Mouse (Mus musculus): ENCODE results near the gene Hfe. TPM values are rescaled to one million over a fixed set of nuclear protein-coding genes. Genes with fewer than 3 reads are reported as not detected.
"Not testable (repeated sequence)": the region's sequence is repeated elsewhere in the genome, so short reads cannot be mapped to it uniquely, and the experiment has no call there.

The Hfe gene
- total RNA-seq, 2 experiments from 2014 or later, result 14.7 to 24.7 TPM

DNA sequence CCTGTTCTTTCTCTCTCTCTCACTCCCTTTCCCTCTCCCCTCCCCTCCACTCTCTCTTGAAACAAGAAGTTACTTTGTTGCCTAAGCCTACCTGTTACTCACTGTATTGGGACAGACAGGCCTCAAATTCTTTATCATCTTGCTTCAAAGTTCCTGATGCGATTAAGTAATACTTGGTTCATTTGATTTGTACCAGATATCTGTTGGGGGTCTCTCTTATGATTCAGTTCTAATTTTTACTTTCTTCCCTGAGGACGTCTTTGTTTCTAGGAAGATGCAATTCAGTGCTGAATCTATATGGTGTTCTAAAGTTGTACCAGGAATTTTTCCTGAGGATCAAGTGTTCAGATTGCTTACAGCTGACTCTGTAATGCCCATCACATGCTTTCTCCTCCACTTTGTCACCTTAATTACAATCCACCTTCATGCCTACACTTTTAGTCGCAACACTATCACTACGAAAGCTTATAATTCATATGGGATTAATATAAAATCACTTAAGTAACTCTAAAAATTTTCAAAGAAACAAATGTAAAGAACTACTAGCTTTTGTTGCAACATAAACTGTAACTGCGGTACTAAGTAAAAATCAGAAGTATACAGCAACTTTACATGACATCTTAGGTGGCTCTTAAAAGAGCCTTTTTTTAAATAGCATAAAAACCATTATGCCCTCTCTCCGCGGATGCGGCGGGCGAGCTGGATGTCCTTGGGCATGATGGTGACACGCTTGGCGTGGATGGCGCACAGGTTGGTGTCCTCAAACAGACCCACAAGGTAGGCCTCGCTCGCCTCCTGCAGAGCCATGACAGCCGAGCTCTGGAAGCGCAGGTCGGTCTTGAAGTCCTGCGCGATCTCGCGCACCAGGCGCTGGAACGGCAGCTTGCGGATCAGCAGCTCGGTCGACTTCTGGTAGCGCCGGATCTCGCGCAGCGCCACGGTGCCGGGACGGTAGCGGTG lies 34.0 kb upstream of the Hfe start:
- DNase-seq, result no peak

- no peak for DNase-seq
These were observed 33.3 kb upstream of the Hfe start for GRCm38 (mm10) chr13:23743963-23744362.

GRCm38 (mm10) chr13:23743215-23743614 lies 32.6 kb upstream of the Hfe start:
- no peak for DNase-seq

DNA sequence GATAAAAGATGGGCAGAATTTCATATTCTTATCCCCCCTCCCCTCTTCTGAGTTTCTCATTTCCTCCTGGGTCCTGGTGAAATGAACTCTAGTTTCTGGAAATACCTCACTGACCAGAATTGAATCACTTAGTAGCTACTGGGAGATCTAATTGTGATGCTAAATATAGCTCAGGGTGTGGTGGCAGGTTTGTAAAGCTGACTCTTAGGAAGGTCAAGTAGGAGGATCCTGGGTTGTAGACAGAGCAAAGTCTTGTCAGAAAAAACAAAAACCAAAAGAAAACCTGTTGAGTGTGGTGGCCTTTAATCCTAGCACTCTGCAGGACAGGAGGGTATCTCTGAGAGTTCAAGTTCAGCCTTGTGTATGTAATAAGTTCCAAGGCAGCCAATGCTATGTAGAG lies 31.4 kb upstream of the Hfe start:
- no peak for DNase-seq

- DNase-seq, result no peak
These were observed 30.3 kb upstream of the Hfe start for GRCm38 (mm10) chr13:23740910-23741309.

DNA sequence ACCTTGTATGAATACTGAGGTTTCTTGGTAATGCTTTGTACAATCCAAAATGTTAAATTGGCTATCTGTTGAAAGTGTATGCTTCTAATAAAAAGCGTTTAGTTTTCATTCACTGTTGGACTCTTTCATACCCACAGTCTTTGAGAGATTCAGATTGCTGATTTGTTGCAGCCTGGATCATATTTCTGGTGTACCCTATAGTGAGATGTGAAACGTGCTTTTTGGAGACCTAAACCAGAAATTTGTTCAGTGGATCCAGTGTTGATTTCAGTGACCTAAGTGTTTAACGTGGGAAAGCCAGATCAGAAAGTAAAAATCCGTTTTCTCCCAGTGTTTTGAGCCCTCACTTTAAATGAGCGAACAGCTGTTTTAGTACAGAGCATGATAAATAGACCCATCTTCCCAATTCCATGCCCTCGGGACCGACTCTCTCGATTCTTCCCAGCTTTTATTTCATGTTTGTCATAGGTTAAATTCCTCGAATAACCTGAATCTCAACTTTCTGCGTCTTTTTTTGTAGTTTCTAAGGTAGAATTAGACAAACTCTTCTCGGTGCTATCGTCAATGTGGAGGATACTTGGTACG lies 29.7 kb upstream of the Hfe start:
- DNase-seq, result no peak

DNA sequence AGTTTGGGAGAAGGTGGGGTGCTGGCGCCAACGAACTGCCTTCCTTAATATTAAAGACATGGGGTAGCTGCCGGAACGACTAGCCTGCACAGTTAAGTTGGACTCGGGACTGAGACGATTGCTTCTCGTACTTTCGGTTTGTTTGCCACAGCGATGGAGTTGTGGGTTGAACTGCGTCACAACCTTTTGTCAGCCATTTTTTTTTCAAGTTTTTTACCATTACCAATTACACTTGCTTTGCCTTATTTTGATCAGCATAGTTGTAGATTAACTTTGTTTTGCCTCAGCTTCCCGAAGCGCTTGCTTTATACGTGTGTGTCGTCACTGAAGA lies 29.2 kb upstream of the Hfe start:
- DNase-seq, result no peak

GRCm38 (mm10) chr13:23739069-23739921 lies 28.6 kb upstream of the Hfe start:
- peak; percentile 94 for DNase-seq

DNA sequence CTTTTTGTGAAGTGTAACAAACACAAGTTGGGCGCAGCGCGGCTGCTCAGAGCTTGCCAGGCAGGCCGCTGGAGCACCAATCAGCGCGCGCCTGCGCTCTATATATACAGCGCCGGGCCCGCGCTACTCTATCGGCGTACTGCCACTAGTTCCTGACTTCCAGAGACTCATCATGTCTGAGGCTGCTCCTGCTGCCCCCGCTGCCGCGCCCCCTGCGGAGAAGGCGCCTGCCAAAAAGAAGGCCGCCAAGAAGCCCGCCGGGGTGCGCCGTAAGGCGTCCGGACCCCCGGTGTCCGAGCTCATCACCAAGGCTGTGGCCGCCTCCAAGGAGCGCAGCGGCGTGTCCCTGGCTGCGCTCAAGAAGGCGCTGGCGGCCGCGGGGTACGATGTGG lies 28.0 kb upstream of the Hfe start, which contains the start of gene Hist1h1c:
Gene Hist1h1c, plus strand, starts transcription at position 132 of the 392 bp plus-strand sequence.
- peak; percentile 89 for DNase-seq

DNA sequence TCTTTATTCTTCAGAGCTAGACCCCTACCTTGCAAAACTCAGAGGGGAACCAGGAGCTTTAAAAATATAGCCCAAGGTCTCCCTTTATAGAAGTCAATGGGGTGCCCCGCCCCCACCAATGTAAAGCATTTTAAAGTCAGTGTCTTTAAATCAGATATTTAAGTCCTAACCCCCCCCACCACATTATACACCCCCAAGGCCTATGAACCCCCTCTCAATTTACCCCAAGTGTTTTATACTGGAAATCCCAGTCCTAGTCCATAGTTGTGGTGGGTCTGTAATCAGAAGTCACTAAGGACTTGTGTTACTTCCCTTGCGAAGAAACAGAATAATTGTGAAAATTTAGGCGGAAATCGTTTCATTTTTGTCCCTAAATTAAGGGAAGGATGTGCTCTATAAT lies 27.4 kb upstream of the Hfe start:
- no peak for DNase-seq

DNA sequence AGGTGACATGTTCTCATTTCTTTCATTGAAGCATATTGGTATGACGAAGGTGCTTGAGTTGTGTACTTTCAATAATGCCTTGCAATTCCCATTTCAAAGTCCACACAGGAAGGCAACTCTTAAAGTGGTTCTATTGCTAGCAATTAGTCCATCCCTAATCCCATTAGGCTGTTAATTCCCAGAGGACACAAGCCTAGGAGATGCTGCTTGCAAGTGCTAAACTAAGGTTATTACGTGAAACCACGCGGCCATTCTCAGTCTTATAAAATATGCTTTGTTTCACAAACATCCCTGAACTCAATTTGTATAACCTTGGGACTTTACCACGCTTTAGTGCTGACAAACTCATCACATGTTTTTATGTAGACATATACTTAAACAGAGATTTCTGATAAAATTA lies 26.4 kb upstream of the Hfe start:
- DNase-seq, result no peak

DNA sequence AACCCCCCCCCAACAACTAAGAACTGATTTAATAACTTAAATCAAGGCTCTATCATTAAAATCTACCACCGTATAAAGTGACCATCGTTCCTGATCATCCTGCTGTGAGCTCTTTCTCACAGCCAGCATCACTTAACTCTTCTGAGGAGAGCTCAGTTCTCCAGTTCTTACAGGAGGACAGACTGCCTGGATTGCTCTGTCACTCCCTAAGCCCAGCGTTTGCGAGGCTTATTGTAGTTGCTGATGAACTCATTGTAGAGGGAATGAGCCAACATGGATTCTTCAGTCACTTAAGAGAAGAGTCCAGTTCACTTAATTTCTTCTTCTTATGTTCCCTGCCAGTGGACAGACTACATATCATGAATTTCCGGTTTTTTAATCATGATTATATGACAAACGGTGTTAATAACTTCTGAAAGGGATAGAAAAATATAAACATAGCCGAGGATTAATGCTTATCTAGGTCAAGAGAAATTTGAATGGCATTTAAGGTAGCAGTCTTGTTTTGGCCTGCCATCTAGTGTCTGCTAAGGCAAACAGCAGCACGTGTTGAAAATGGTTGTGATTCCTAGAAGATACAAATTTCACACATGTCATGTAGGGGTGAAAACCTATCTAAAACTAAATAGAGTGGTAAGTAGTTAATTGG lies 21.6 kb upstream of the Hfe start:
- DNase-seq, result no peak

- DNase-seq, result no peak
These were observed 19.8 kb upstream of the Hfe start for GRCm38 (mm10) chr13:23730479-23730878.

DNA sequence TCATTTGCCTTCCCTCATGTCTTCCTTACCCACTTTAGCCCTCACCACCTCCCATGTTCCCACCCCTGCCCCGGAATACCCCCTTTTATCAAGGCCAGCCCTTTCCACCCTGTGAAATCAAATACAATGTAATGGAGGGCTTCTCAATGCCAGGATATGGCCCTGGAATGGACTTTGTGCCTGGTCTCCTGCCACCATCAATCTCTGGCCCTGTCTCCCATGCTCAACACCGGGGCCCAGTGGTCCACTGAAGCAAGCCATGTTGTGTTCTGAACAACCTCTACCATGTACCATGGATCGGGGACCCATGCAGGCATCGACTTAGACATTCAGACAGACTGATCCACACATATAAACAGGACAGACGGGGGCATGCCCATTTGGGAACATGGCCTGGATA lies 19.1 kb upstream of the Hfe start:
- no peak for DNase-seq

DNA sequence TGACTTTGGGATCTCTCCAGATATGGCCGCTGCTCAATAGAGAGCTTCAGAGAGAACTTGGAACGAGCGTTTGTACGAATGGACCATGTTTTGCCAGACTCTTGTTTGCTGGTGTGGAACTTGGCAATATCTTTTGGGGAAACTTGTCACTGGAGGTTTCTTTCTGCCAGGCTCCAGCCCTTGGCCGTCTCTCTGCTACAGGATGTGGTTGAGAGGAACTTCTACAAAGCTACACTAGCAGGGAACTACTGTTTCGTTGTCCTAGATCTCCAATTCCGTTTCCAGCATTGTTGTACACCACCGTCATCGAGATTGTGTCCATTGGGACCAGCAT lies 18.5 kb upstream of the Hfe start:
- no peak for DNase-seq

GRCm38 (mm10) chr13:23728472-23729191 lies 18.0 kb upstream of the Hfe start:
- no peak for DNase-seq

GRCm38 (mm10) chr13:23725213-23725612 lies 14.6 kb upstream of the Hfe start:
- no peak for DNase-seq

- DNase-seq, result no peak
These were observed 13.6 kb upstream of the Hfe start for GRCm38 (mm10) chr13:23724239-23724638.

GRCm38 (mm10) chr13:23717593-23718245 lies 7.1 kb upstream of the Hfe start:
- DNase-seq, result not testable (repeated sequence)

GRCm38 (mm10) chr13:23717176-23717575 lies 6.5 kb upstream of the Hfe start:
- DNase-seq, result no peak

All from gastrocnemius, postnatal 25 days (tissue).